Mouse (Mus musculus) forelimb bud, embryonic 11.5 days (tissue): Measurements from ENCODE around the gene Rnf146.
"Not testable (repeated sequence)": the region's sequence is repeated elsewhere in the genome, so short reads cannot be mapped to it uniquely, and the experiment has no call there.

Experiments
- DNase-seq: peaks from one replicate; pipeline ENCODE4 v3.0.0-alpha.2; 2012; ENCODE audit warnings: low read depth, low spot score

Rnf146 gene

DNA sequence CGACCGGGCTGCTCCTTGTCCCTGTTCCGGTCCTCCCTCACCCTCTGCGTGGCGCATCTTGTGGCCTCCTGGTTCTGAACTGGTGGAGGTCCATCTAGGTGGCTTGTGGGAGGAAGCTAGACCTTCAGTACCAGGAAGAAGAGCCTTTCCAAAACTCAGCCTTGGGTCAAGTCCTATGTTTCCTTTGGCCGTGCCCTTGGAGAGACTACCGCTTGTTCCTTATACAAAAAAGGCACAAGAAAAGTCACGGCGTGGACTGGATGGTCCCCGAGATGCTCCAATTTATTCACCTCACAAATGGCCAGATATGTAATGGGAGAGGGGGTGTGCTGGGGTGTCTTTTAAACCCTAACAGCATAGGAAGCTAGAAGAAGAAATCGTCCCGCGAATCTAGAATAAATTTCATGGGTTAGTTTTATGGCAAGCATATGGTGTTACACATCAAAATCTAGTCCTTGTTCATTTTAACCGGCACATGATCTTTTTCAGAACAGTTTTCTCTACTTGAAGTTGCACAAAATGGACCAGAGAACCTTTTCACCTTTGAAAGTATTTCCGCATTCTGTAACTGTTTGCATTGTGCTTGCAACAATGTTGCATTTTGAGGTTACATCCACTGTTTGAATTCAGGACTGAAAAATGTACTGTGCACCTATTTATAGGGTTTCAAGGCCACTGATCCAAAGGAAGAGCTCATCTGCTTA is at the start of gene Rnf146:
Gene Rnf146 (minus strand): TSS at position 246 of the 704 bp plus-strand sequence.
- no peak for DNase-seq

DNA sequence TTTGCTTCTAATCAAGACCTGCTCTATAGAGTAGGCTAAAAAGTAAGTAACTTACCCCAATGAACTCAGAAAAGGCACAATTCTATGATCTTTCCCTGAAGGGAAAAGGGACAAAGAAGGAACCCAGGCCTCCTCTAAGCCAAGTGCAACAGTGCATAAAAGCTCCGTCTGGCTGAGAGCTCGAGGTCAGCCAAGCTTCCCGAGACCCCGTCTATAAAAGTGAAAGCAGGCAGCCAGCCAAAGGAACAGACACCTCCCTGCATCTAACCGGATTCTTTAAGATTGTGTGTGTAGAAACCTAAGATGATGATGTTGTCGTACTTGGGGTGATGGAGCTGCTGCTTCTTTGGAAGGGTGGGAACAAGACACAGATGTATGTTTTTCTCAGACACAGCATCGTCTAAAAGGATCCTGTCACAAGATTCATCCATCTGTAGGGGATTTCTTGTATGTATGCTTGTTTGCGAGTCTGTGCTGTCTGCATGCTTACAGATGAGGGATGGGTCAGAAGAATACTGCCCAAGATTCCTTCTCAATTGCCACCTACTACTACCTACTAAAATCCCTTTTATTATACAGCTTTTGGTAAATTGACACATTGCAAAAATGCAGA is 40.5 kb upstream of the Rnf146 start:
- no peak for DNase-seq

DNA sequence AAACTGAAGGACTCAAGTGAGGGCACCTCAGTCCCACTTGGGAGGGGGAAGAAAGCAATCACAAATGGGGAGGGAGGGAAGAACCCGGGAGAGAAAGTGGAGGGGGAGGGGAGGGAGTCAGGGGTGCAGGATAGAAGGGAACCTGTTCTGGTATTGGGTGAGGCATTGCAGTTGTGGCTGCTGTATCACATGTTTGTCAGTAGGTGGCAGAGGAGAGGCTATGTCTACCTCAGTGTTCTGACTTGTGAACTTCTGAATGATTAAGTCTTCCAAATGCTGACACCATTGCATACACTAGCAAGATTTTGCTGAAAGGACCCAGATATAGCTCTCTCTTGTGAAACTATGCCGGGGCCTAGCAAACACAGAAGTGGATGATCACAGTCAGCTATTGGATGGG is 32.6 kb upstream of the Rnf146 start:
- DNase-seq: not testable (repeated sequence)

DNA sequence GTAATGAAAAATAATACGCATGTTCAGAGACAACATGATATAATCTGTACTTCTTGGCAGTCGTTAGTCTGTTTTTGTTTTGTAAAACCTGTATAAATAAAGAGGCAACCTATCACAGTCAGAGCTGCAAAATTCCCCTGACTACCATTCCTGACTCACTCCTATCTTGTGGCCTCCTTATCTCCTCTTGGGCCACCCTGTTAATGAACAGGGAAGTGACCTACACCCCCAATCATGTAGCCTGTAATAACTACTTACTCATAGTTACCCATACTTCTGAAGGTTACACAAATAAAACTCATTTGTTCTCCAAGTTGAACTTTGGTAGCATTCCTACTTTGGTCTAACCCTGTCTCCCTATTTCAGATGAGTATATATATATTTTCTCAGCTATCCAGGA is 19.3 kb upstream of the Rnf146 start:
- DNase-seq: no peak

DNA sequence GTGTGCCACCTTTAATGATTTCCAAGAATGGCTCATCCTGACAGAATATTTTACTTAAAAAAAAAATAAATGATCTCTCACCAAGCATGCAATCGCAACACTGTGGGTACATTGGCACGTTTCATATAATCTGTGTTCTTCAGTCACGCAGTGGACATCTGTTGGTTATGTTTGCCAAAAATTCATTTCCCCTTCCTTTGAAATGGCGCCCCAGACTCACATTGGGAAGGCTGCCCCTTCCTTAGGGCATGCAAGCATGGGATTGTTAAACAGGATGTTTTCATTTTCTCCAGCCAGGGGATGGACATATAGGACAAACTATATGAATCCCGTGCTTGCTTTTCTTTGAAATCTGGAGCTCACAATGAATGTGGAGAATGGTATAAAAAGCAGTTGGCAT is 11.8 kb upstream of the Rnf146 start:
- no peak for DNase-seq

DNA sequence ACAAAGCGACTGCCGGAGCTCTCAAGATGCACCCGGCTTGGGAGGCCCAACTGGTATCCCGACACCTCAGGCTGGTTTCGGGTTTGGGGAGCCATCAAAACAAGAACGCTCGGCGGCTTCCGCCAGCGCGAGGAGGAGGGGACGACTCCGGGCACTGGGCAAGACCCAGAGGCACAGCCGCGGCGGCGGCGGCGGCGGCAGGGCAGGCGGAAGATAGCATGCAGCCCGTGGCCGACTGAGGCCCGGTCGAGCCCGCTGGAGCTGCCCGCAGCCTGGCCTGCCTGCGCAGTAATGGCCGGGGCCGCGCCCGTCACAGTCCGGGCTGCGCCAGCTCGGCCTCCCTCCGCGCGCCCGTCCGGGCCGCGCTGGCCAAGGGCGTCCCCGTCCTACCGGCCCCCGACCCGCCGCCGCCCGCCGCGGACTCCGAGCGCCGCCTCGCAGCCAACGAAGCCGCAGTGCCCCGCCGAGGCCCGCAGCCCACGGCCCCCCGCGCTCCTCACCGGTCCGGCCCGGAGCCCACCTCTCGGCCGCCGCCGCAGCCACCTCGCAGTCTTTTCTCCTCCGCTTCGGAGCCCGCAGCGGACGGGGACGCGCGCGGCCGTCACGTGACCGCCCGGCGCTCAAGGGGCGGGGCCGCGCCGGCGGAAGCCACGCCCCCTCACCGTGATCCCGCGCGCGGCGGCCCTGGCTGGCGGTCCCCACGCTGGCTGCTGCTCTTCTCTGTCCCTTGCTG is 612 bp downstream of the Rnf146 start:
- peak; percentile 76 for DNase-seq

DNA sequence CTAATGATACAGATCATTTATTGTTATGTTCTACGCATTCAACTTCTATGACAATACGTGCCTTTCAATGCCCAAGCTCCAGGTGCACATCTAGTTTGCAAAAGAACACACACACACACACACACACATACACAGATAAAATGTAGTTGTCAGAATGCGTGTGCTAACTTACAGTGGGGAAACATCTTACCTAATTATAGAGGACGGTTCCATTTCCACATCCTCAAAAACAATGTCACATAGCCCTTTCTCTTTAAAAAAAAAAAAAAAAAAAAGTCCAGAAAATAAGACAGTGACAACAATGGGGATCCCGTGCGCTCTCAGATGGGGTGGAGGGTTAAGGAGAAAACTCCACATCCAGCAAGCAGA is 1.2 kb downstream of the Rnf146 start:
- DNase-seq: no peak

DNA sequence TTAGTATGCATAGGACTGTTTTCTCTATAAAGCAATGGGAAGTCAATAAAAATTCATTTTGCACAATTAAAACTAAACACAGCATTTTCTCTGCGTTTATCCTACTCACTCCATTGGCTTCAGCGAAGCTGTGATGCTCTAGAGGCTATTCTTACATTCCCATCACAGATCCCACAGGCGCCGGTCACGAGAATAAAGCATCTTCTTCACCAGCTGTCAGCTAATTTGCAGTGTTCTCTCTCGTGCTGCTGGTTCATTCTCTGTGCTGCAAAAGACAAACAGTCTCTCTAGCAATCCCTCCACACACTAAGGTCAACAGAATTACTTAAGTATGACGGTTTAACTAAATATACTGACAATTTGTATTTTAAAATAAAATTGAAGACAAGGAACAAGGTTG is 8.1 kb downstream of the Rnf146 start:
- DNase-seq: no peak

DNA sequence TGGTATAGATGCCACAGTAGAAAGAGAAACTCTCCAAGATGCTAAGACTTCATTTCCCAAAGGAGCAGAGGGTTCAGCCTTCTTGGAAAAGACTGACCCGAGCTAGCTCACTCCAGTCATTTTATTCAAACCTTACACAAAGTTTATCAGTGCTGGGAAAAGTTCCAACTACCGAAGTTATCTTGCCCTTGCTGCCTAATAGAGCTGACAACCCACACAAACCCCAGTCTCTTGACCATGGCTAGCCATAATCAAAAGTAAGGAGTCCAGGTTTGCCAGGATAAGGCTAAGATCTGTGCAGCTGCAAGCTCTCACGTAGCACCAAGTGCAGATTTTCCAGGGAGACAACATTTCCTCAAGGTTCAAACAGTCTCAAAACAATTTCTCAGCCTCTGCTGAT is 9.7 kb downstream of the Rnf146 start:
- DNase-seq: no peak

DNA sequence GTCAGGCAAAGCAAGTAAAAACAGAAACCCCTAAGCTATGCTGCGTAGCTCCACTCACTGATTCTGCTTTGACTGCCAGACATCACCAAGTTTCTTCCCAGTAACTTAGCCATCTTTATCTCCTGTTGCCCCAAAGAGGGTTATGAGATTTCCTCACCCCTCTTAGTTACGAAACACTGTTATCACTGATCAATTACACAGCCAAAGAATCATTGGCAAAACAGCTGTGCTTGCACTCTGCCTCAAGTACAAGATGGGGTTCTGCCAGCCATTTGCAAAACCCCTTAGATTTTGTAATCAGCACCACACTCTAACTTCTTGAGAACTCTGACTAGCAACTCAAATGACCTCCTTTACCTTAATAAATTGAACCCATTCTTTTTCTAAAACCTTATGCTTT is 10.8 kb downstream of the Rnf146 start:
- no peak for DNase-seq

DNA sequence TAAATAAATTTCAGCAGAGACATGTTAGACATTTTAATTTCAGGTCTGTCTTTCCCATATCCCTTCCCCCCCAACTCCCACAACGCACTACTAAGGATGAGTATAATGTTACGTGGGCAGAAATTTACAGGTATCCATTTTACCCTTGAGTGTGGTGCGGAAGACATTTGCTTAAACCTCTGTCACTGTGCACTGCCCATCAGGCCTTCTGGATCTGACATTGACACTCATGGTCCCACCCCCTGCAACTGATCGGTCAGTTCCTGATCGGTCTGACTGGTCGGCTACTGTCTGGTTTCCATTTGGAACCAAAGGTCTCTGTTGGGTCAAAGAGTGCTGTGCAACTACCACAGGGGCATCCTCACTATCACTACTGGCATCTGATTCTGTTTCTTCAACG is 15.6 kb downstream of the Rnf146 start:
- no peak for DNase-seq

DNA sequence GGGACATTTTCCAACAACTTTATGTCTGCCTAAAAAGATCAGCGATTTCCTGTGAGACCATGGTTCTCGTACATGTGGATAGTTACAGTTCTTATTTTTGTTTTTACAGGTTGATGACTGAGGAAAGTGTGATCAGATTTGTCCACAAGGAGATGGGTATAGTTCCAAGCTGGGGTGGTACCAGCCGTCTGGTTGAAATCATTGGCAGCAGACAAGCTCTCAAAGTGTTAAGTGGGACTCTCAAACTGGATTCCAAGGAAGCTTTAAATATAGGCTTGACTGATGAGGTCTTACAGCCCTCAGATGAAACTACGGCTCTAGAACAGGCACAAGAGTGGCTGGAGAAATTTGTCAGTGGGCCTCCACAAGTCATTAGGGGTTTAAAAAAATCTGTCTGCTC is 18.0 kb downstream of the Rnf146 start:
- no peak for DNase-seq

DNA sequence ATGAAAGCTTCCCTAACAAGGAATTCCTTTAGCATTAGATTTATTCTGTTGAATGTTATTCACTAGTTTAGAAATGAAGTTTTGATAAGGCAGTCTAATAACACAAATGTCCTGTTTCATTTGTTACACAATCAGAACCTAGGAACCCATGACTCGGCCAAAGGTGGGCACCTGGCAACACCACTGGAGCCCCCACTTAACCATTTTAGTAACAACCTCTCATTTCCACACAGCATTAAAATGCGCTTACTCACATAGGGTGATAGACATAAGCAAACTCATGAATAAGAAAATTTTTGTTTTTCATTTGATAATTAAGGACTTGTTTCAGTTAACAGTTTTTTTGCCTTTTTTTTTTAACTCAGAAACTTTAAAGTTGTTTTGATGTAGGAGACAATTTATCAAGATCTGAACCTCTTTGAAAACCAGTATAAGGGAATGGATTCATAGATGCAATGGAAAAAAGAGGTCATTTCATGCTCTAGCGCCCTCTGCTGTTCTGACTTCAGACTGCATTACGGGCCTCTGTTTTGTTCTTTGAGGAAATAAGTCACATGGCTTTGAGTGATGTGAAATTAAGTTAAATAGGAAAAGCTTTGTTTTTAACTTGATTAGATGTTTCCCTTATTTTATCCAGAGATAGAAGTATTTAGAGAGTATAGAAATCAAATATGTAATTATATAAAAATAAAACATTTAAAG is 23.7 kb downstream of the Rnf146 start:
- peak; percentile 71 for DNase-seq

DNA sequence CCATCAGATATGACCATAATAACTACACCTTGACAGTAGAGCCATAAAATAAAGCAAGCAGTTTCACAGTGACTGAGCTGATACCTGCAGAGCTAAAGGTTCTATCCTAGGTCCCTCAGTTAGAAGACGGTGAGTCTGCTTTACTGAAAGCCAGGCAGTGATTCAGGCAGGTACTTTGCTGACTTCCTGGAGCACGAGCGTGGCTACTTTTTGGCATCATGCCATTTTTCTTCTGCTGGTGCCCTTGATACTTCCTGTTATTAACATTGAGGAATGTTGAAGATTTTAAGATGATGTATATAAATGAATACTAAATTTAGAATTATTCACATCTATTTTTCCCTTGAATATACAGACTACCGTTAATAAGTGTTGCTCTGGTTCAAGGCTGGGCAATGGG is 28.4 kb downstream of the Rnf146 start:
- DNase-seq: no peak

DNA sequence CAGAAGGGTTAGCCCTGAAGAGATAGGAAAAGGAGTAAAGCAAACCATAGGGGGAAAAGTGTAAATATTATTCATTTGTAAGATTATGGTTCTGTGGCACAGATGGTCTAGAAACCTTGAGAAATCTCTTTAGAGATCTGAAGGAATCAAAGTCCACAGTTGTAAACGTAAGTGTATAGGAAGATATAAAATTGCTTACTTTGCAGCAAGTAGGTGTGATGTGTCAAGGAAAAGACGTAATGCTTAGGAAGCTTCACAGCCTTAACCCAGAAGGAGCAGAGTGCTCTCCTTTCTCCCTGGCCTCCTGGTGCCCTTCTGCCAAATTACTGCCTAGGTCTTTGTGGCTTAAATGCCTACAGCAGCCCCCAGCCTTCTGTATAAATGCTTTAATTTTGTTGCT is 37.4 kb downstream of the Rnf146 start:
- no peak for DNase-seq

DNA sequence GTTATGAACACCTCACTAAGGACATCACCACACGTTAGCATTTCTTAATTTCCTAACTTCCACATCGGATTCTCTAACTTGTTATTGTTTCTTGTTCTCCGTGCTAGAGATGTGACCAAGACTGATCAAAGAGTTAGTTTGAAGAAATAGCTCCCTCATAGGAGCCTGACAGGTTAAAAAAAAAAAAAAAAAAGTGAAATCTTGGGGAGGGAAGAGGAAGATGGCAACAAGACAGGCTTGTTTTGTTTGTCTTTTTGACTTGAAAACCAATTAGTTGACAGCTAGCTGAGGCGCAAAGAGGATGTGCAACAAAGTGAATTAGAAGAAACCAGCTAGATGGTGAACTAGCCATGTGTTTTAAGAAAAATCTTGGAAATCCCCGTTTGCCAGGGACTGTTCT is 48.3 kb downstream of the Rnf146 start:
- no peak for DNase-seq

DNA sequence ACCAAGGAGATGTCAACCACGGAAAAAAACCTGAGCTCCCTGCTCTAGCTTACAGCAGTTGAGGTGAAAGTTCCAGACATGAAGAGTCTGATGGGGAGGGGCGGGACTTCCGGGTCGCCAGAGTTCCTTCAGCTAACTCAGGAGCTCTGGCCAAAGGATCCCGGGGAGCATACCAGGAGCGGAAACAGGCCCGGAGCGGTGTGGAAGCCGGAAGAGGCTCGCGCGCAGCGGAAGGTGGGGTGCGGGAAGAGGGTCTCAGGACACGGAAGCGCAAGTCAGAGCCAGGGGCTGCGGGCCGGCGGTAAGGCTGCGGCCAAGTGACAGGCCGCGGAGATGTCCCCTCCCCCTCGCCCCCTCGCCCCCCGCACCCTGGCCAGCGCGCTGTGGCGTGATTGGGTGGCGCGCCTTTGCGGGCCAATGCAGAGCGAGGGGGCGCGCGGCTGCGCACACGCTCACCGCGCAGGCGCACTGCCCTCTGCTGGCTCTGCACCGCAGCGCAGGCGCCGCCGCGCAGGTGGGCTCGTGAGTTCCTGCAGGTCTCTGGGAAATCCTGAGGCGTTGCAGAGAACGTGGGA is 49.1 kb downstream of the Rnf146 start, which contains the start of gene Echdc1:
Gene Echdc1 (plus strand): TSS at position 103 of the 575 bp plus-strand sequence.
- DNase-seq: peak; percentile 94

DNA sequence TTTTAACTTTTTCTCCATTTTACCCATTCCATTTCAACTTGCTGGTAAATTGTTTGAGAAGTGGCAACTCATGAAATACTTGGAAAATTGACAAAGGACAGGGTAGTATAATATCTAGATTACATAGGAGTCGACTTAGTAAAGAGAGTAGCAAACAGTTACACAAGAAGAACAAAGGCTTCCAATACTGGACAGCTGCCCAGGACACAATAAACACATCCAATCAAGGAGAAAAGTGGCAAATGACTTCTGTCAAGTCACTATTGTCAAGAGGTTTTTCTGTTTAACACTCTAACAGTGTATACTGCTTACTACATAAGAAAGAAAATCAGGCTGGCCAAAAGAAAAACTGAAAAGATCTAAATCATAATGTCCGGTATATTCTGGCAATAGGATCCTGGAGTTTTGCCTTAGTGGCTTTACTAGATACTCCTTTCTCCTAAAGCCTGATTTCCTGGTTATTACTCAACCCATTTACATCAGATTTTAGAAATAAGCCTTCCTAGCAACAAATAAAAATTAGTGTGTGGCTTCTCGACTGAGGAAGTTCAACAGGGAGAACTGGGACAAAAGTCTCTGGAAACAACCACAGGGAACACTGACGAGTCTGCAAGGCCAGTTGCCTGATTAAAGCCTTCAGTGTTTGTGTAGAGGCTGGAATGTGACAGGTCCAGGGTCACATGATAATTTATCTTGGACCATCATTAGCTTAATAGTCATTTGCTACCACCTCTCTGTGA is 50.6 kb downstream of the Rnf146 start:
- DNase-seq: no peak

DNA sequence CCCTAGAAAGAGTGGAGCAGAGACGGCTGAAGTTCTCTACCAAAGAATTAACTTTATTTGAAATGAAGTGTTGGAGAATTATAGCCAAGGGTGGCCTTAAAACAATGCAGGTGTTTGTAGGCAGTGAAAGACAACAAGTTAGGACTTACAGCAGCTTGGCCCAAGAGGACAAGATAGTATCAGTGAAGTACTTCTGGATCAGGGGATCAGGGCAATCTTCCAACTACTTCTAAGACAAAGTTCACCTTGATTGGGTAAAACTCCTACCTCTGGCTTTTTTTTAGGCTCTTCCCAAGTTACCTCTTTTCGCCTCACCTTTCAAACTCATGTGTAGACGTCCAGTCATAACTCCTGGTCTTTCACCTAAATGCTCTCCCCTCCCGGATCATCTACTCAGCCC is 60.0 kb downstream of the Rnf146 start:
- DNase-seq: no peak
